Mouse (Mus musculus): Measurements from ENCODE around the gene Cntn5.

Cntn5 gene

GRCm38 (mm10) chr9:10904616-10905363 lies at the start of gene Cntn5:
Gene Cntn5 (minus strand): TSS chr9:10904775.
- no peak for DNase-seq

- DNase-seq = no peak
Measured at GRCm38 (mm10) chr9:10950470-10950869, 45.9 kb upstream of the Cntn5 start.

GRCm38 (mm10) chr9:10909573-10909972 lies 5.0 kb upstream of the Cntn5 start:
- peak; percentile 63 for DNase-seq

- DNase-seq = no peak
Measured at GRCm38 (mm10) chr9:10905696-10906095, 1.1 kb upstream of the Cntn5 start.

GRCm38 (mm10) chr9:10879758-10880157 lies 24.8 kb downstream of the Cntn5 start:
- no peak for DNase-seq

- DNase-seq = no peak
Measured at GRCm38 (mm10) chr9:10873881-10874280, 30.7 kb downstream of the Cntn5 start.

- no peak for DNase-seq
Measured at GRCm38 (mm10) chr9:10856204-10856892, 48.2 kb downstream of the Cntn5 start.

- DNase-seq = no peak
Measured at GRCm38 (mm10) chr9:10816711-10817110, 87.9 kb downstream of the Cntn5 start.

GRCm38 (mm10) chr9:10797158-10797557 lies 107.4 kb downstream of the Cntn5 start:
- no peak for DNase-seq

- no peak for DNase-seq
Measured at GRCm38 (mm10) chr9:10795102-10795501, 109.5 kb downstream of the Cntn5 start.

GRCm38 (mm10) chr9:10731878-10732277 lies 172.7 kb downstream of the Cntn5 start:
- no peak for DNase-seq

GRCm38 (mm10) chr9:10724191-10724590 lies 180.4 kb downstream of the Cntn5 start:
- DNase-seq = no peak

GRCm38 (mm10) chr9:10722121-10722520 lies 182.5 kb downstream of the Cntn5 start:
- no peak for DNase-seq

- DNase-seq = no peak
Measured at GRCm38 (mm10) chr9:10718986-10719385, 185.6 kb downstream of the Cntn5 start.

- no peak for DNase-seq
Measured at GRCm38 (mm10) chr9:10713641-10714040, 190.9 kb downstream of the Cntn5 start.

GRCm38 (mm10) chr9:10681646-10682045 lies 222.9 kb downstream of the Cntn5 start:
- DNase-seq = no peak

- no peak for DNase-seq
Measured at GRCm38 (mm10) chr9:10681181-10681580, 223.4 kb downstream of the Cntn5 start.

- DNase-seq = no peak
Measured at GRCm38 (mm10) chr9:10668676-10669075, 235.9 kb downstream of the Cntn5 start.

GRCm38 (mm10) chr9:10667438-10667837 lies 237.1 kb downstream of the Cntn5 start:
- no peak for DNase-seq

GRCm38 (mm10) chr9:10665756-10666155 lies 238.8 kb downstream of the Cntn5 start:
- no peak for DNase-seq

- DNase-seq = no peak
Measured at GRCm38 (mm10) chr9:10663101-10663500, 241.5 kb downstream of the Cntn5 start.

GRCm38 (mm10) chr9:10659478-10659877 lies 245.1 kb downstream of the Cntn5 start:
- no peak for DNase-seq

- DNase-seq = no peak
Measured at GRCm38 (mm10) chr9:10658086-10658485, 246.5 kb downstream of the Cntn5 start.

- no peak for DNase-seq
Measured at GRCm38 (mm10) chr9:10657144-10657748, 247.3 kb downstream of the Cntn5 start.
